10 mouse cellular contexts compared by ENCODE assay signal in genomic region chr1:76276148-76276547, GRCm38 (mm10).
A peak's percentile ranks its signal among the peaks of the same experiment; 100 is the strongest.
DNase-seq lines count a peak whose midpoint lies in the region; ATAC-seq and TF ChIP-seq lines count a peak whose summit lies in the region.
"Had no signal": no experiment of that assay in that cellular context is flagged by ENCODE, and none has a peak within 500 bp of the region (broad histone marks: within the 10 kb centered on the region; RNA-seq: fewer than 3 reads in every experiment).

No protein-coding gene starts in this region.

- DNase-seq in hindbrain, embryonic 10.5 days (ENCODE audit: low spot score): no peak
- DNase-seq in adrenal gland, postnatal 25 days: peak; percentile 3
- DNase-seq in gonadal fat pad, adult 2 months (ENCODE audit: low read depth): peak; percentile 13
- peak; percentile 23 for DNase-seq in lung, postnatal 0 days (ENCODE audit: low spot score)
- DNase-seq in right cerebral cortex, adult 18-20 months: no peak
- DNase-seq in layer of hippocampus, adult 9-10 months (ENCODE audit: low spot score): no peak
- no peak for DNase-seq in midbrain, embryonic 11.5 days (ENCODE audit: low spot score, missing footprints)

- 27% methylated on average over 7 of the region's 7 CpGs for WGBS in hindbrain, embryonic 13.5 days
- WGBS in hindbrain, embryonic 10.5 days: 57% methylated on average over 7 of the region's 7 CpGs
- WGBS in lung, postnatal 0 days: 10% methylated on average over 7 of the region's 7 CpGs
- WGBS in midbrain, embryonic 11.5 days: 66% methylated on average over 7 of the region's 7 CpGs

- H3K36me3 ChIP-seq in hindbrain, embryonic 13.5 days: no peaks in the 10 kb centered on the region
- no peaks in the 10 kb centered on the region for H3K36me3 ChIP-seq in hindbrain, embryonic 10.5 days
- no peaks in the 10 kb centered on the region for H3K36me3 ChIP-seq in lung, postnatal 0 days (ENCODE audit: insufficient read depth, low read length)
- H3K36me3 ChIP-seq in midbrain, embryonic 11.5 days (ENCODE audit: control insufficient read depth, insufficient read depth, low read length): no peaks in the 10 kb centered on the region
- H3K36me3 ChIP-seq: stomach, embryonic 15.5 days had no signal

- ATAC-seq in hindbrain, embryonic 13.5 days (ENCODE audit: low FRiP score): no peak
- ATAC-seq in lung, postnatal 0 days: no peak
- ATAC-seq in midbrain, embryonic 11.5 days (ENCODE audit: low FRiP score): no peak

- TF ChIP-seq EP300 in lung, postnatal 0 days (IDR thresholded peaks at IDR 0.05): no peak

- H3K4me3 ChIP-seq in hindbrain, embryonic 13.5 days: no peak overlapping the region
- H3K4me3 ChIP-seq in hindbrain, embryonic 10.5 days: no peak overlapping the region
- no peak overlapping the region for H3K4me3 ChIP-seq in lung, postnatal 0 days (ENCODE audit: low read depth, low read length)
- H3K4me3 ChIP-seq in midbrain, embryonic 11.5 days (ENCODE audit: low read depth, low read length): no peak overlapping the region
- H3K4me3 ChIP-seq: myocyte; stomach, embryonic 15.5 days had no signal

- H3K9ac ChIP-seq in hindbrain, embryonic 13.5 days: no peak overlapping the region
- H3K9ac ChIP-seq in lung, postnatal 0 days (replicated peaks; ENCODE audit: low read depth): no peak overlapping the region
- no peak overlapping the region for H3K9ac ChIP-seq in midbrain, embryonic 11.5 days (ENCODE audit: low read length)
- H3K9ac ChIP-seq: stomach, embryonic 15.5 days had no signal

- H3K27ac ChIP-seq in hindbrain, embryonic 13.5 days: peak overlapping the region; percentile 52; the same call in 1 of the 2 replicates
- H3K27ac ChIP-seq in hindbrain, embryonic 10.5 days: no peak overlapping the region
- no peak overlapping the region for H3K27ac ChIP-seq in lung, postnatal 0 days (ENCODE audit: low read length)
- H3K27ac ChIP-seq in midbrain, embryonic 11.5 days (ENCODE audit: low read depth, low read length): no peak overlapping the region
- H3K27ac ChIP-seq: stomach, embryonic 15.5 days had no signal

- H3K4me2 ChIP-seq in hindbrain, embryonic 13.5 days: no peak overlapping the region
- H3K4me2 ChIP-seq in lung, postnatal 0 days (replicated peaks; ENCODE audit: low read depth, low read length): no peak overlapping the region
- H3K4me2 ChIP-seq in midbrain, embryonic 11.5 days: no peak overlapping the region
- H3K4me2 ChIP-seq: stomach, embryonic 15.5 days had no signal

- H3K9me3 ChIP-seq in hindbrain, embryonic 13.5 days: no peaks in the 10 kb centered on the region
- H3K9me3 ChIP-seq in hindbrain, embryonic 10.5 days: no peaks in the 10 kb centered on the region
- no peaks in the 10 kb centered on the region for H3K9me3 ChIP-seq in lung, postnatal 0 days (ENCODE audit: low read length)
- H3K9me3 ChIP-seq in midbrain, embryonic 11.5 days (ENCODE audit: control insufficient read depth, low read length): no peaks in the 10 kb centered on the region
- H3K9me3 ChIP-seq: stomach, embryonic 15.5 days had no signal

- peaks cover 7% of the 10 kb centered on the region; the same call in 1 of the 2 replicates for H3K4me1 ChIP-seq in hindbrain, embryonic 13.5 days (replicated peaks)
- H3K4me1 ChIP-seq in hindbrain, embryonic 10.5 days (replicated peaks): no peaks in the 10 kb centered on the region
- no peaks in the 10 kb centered on the region for H3K4me1 ChIP-seq in lung, postnatal 0 days (ENCODE audit: insufficient read depth, low read depth, low read length)
- H3K4me1 ChIP-seq in midbrain, embryonic 11.5 days (ENCODE audit: control insufficient read depth, insufficient read depth, low read length): no peaks in the 10 kb centered on the region
- H3K4me1 ChIP-seq: stomach, embryonic 15.5 days had no signal

- no peaks in the 10 kb centered on the region for H3K27me3 ChIP-seq in hindbrain, embryonic 13.5 days
- H3K27me3 ChIP-seq in hindbrain, embryonic 10.5 days (ENCODE audit: insufficient read depth, poor library complexity, severe bottlenecking): no peaks in the 10 kb centered on the region
- H3K27me3 ChIP-seq in lung, postnatal 0 days (replicated peaks; ENCODE audit: insufficient read depth, low read length): no peaks in the 10 kb centered on the region
- no peaks in the 10 kb centered on the region for H3K27me3 ChIP-seq in midbrain, embryonic 11.5 days (ENCODE audit: control insufficient read depth, insufficient read depth, low read length)
- H3K27me3 ChIP-seq: stomach, embryonic 15.5 days had no signal

- TF ChIP-seq CTCF in lung, postnatal 0 days (IDR thresholded peaks at IDR 0.05): no peak

Comparison
In these comparisons a context has a peak if more than half of its experiments do, and no peak if none do; other contexts are left out.
1. DNase-seq: peak in adrenal gland, postnatal 25 days (single experiment), gonadal fat pad, adult 2 months (single experiment) and lung, postnatal 0 days (single experiment); none in hindbrain, embryonic 10.5 days (single experiment), right cerebral cortex, adult 18-20 months (single experiment), layer of hippocampus, adult 9-10 months (single experiment) and midbrain, embryonic 11.5 days (single experiment).